Mouse (Mus musculus) G1E (cell line): ENCODE results near the gene Poldip2. TPM values are rescaled to one million over a fixed set of nuclear protein-coding genes. Genes with fewer than 3 reads are reported as not detected.

Source experiments
- ATAC-seq: 2 replicates; pipeline ENCODE4 v1.8.0; 2016; ENCODE audit warnings: mild to moderate bottlenecking; ENCODE audit not compliant: insufficient number of reproducible peaks, poor library complexity, low FRiP score, severe bottlenecking; ENCODE audit errors: extremely low read depth
- DNase-seq: peaks from one replicate; pipeline ENCODE4 v3.0.0; 2012; ENCODE audit warnings: low spot score
- H3K27me3 ChIP-seq: 2 replicates; pipeline ENCODE4 v1.6.1; 2012; ENCODE audit warnings: mild to moderate bottlenecking, low read length, inconsistent platforms; ENCODE audit not compliant: insufficient read depth
- H3K36me3 ChIP-seq: replicated peaks from 2 replicates; pipeline ENCODE3; 2012; ENCODE audit warnings: mild to moderate bottlenecking, inconsistent platforms
- H3K4me1 ChIP-seq: 2 replicates; pipeline ENCODE4 v1.6.1; 2012; ENCODE audit warnings: low read depth, low read length, inconsistent platforms, mixed read lengths; ENCODE audit not compliant: insufficient read depth
- H3K4me3 ChIP-seq: 2 replicates; pipeline ENCODE4 v1.5.1; 2012; ENCODE audit warnings: low read depth, mild to moderate bottlenecking, inconsistent platforms, low read length, moderate library complexity, mixed read lengths
- H3K9me3 ChIP-seq: replicated peaks from 2 replicates; pipeline ENCODE4 v1.6.1; 2012; ENCODE audit warnings: inconsistent platforms
- CTCF ChIP-seq: IDR thresholded peaks from 2 replicates; pipeline ENCODE4 v1.5.1; 2012; ENCODE audit warnings: low read depth, low read length, inconsistent platforms, mixed read lengths
- GATA1 ChIP-seq: IDR thresholded peaks from 2 replicates; pipeline ENCODE4 v1.6.1; 2012; ENCODE audit warnings: borderline replicate concordance, low read length, inconsistent platforms, mixed read lengths
- GATA2 ChIP-seq: IDR thresholded peaks from 2 replicates; pipeline ENCODE4 v1.6.1; 2012; ENCODE audit warnings: low read depth, low read length, inconsistent platforms, borderline replicate concordance
- POLR2AphosphoS5 ChIP-seq: IDR thresholded peaks from 2 replicates; pipeline ENCODE4 v1.6.1; 2012; ENCODE audit warnings: low read depth, low read length, inconsistent platforms; ENCODE audit not compliant: insufficient replicate concordance
- TAL1 ChIP-seq: conservative IDR thresholded peaks from 2 replicates; pipeline ENCODE4 v1.6.1; 2012; ENCODE audit warnings: low read depth, low read length, inconsistent platforms, mixed read lengths
- polyA plus RNA-seq: library from polyadenylated mRNA; stranded (reverse); fragments of >175 nt; gene quantifications from 2 replicates; pipeline ENCODE4 v1.2.3, GENCODE M21; 2012
- total RNA-seq, 2 experiments: library from RNA; stranded (forward) in 1 of 2; stranded (reverse) in 1 of 2; fragments of 200-1000 nt in 1 of 2; fragments of >200 nt in 1 of 2; fragmentation: Nextera tagmentation in 1 of 2; gene quantifications; 2 replicates each; pipeline ENCODE4 v1.2.3; 2014 to 2017

Gene Poldip2
- total and polyA plus RNA-seq, 3 experiments = 62.0 to 72.5 (median 66.1) TPM

GRCm38 (mm10) chr11:78466242-78466912, 45.6 kb upstream of the Poldip2 start:
- H3K4me1 ChIP-seq = peaks cover 2% of the 10 kb centered on the region
- H3K9me3 ChIP-seq = no peaks in the 10 kb centered on the region; the same call in 1 of the 2 replicates
- no peaks in the 10 kb centered on the region for H3K36me3 ChIP-seq
- ATAC-seq (no peak), DNase-seq (no peak)
- TF ChIP-seq TAL1 = no peak
- no peak for TF ChIP-seq GATA1
- TF ChIP-seq GATA2 = no peak
- no peak for TF ChIP-seq POLR2AphosphoS5
- TF ChIP-seq CTCF = no peak
- peaks cover 28% of the 10 kb centered on the region for H3K27me3 ChIP-seq
- no peak overlapping the region for H3K4me3 ChIP-seq

- TF ChIP-seq POLR2AphosphoS5 (no peak), GATA1 (no peak), TAL1 (no peak), GATA2 (no peak), CTCF (no peak)
- no peaks in the 10 kb centered on the region for H3K36me3 ChIP-seq
- peaks cover 28% of the 10 kb centered on the region for H3K27me3 ChIP-seq
- no peak for DNase-seq
- no peak for ATAC-seq
- peaks cover 2% of the 10 kb centered on the region for H3K4me1 ChIP-seq
- H3K9me3 ChIP-seq = no peaks in the 10 kb centered on the region
- no peak overlapping the region for H3K4me3 ChIP-seq
These were observed 44.5 kb upstream of the Poldip2 start for GRCm38 (mm10) chr11:78467515-78467914.

GRCm38 (mm10) chr11:78467932-78468331, 44.1 kb upstream of the Poldip2 start:
- no peaks in the 10 kb centered on the region for H3K36me3 ChIP-seq
- H3K4me1 ChIP-seq = peaks cover 2% of the 10 kb centered on the region
- H3K27me3 ChIP-seq = peaks cover 28% of the 10 kb centered on the region
- H3K9me3 ChIP-seq = no peaks in the 10 kb centered on the region
- DNase-seq (no peak), ATAC-seq (no peak)
- TF ChIP-seq GATA1 (no peak), TAL1 (no peak), POLR2AphosphoS5 (no peak), GATA2 (no peak), CTCF (no peak)
- H3K4me3 ChIP-seq = no peak overlapping the region

- Histone ChIP-seq H3K4me3 (no peak overlapping the region), H3K4me1 (no peaks in the 10 kb centered on the region), H3K36me3 (no peaks in the 10 kb centered on the region), H3K27me3 (peaks cover 21% of the 10 kb centered on the region), H3K9me3 (no peaks in the 10 kb centered on the region)
- TF ChIP-seq POLR2AphosphoS5 (no peak), CTCF (no peak), GATA2 (no peak), TAL1 (no peak), GATA1 (no peak)
- ATAC-seq (no peak), DNase-seq (no peak)
These were observed 40.5 kb upstream of the Poldip2 start for GRCm38 (mm10) chr11:78471326-78472103.

GRCm38 (mm10) chr11:78475289-78475688, 36.7 kb upstream of the Poldip2 start:
- ATAC-seq = no peak
- Histone ChIP-seq H3K36me3 (no peaks in the 10 kb centered on the region), H3K27me3 (peaks cover 20% of the 10 kb centered on the region), H3K4me1 (no peaks in the 10 kb centered on the region), H3K4me3 (no peak overlapping the region), H3K9me3 (no peaks in the 10 kb centered on the region)
- no peak for DNase-seq
- TF ChIP-seq GATA1 (no peak), CTCF (no peak), GATA2 (no peak), POLR2AphosphoS5 (no peak), TAL1 (no peak)

- Histone ChIP-seq H3K4me1 (no peaks in the 10 kb centered on the region), H3K9me3 (no peaks in the 10 kb centered on the region), H3K36me3 (no peaks in the 10 kb centered on the region), H3K4me3 (no peak overlapping the region), H3K27me3 (peaks cover 28% of the 10 kb centered on the region)
- no peak for DNase-seq
- ATAC-seq = no peak
- TF ChIP-seq TAL1 (no peak), CTCF (no peak), GATA1 (no peak), GATA2 (no peak), POLR2AphosphoS5 (no peak)
These were observed 28.4 kb upstream of the Poldip2 start for GRCm38 (mm10) chr11:78483639-78484038.
